Mouse (Mus musculus): ENCODE results near the gene Nt5e. TPM values are rescaled to one million over a fixed set of nuclear protein-coding genes. Genes with fewer than 3 reads are reported as not detected.
A peak's percentile ranks its signal among the peaks of the same experiment; 100 is the strongest.

The Nt5e gene
- polyA plus RNA-seq, 1 experiment from 2014 or later: 21.6 TPM

DNA sequence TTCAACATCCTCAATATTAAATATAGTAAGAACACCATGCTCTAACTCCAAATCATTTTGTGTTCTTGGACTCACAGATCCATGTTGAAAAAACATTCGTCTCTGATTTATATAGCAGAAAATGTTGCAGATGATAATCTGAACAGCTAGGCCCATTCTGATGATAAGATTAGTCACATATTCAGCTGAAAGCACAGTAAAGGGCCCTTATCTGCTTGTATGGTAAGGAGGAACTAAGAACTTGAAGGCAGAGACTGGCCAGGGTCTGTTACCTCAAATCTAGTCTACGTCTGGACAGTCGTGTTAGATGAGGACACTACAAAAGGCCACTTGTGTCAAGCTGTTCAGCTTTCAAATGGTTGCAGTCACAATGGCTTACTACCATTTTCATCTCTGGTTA lies 52.1 kb downstream of the Nt5e start:
- Histone ChIP-seq H3K4me3 (ENCODE audit: low read depth, low read length) (no peak overlapping the region), H3K27ac (replicated peaks; ENCODE audit: low read depth, low read length) (no peak overlapping the region), H3K27me3 (replicated peaks; ENCODE audit: control insufficient read depth, insufficient read depth, low read length) (no peaks in the 10 kb centered on the region), H3K4me2 (ENCODE audit: low read depth, low read length) (no peak overlapping the region), H3K36me3 (ENCODE audit: control insufficient read depth, insufficient read depth, low read length) (peaks cover 38% of the 10 kb centered on the region), H3K9ac (ENCODE audit: low read depth, low read length) (no peak overlapping the region), H3K9me3 (ENCODE audit: control insufficient read depth, low read length) (no peaks in the 10 kb centered on the region), H3K4me1 (ENCODE audit: control insufficient read depth, insufficient read depth, low read length) (no peaks in the 10 kb centered on the region)
- ATAC-seq (ENCODE audit: low read depth) (no peak), DNase-seq (ENCODE audit: low spot score) (no peak)
- 85% methylated on average over 3 of the region's 3 CpGs for WGBS

DNA sequence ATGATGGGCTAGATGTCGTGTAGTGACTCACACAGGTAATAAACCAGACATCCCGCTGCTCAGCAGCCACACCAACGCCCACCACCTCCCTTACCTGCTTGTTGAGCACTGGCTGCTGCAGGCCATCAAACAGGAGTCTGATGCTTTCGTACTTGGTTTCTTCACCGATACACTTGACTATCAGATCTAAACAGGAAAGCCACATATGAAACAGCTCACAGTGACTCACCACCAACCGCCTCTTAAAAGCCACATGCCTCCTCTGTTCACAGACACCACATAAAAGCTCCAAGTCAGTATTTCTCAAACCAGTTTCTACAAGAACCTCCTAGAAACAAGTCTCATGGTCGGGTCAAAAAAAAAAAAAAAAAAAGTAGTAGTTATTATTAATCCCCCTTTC lies 53.1 kb downstream of the Nt5e start:
- no peak overlapping the region for H3K9ac ChIP-seq (ENCODE audit: low read depth, low read length)
- H3K27me3 ChIP-seq (replicated peaks; ENCODE audit: control insufficient read depth, insufficient read depth, low read length): no peaks in the 10 kb centered on the region
- no peaks in the 10 kb centered on the region for H3K4me1 ChIP-seq (ENCODE audit: control insufficient read depth, insufficient read depth, low read length)
- H3K9me3 ChIP-seq (ENCODE audit: control insufficient read depth, low read length): no peaks in the 10 kb centered on the region
- DNase-seq (ENCODE audit: low spot score): no peak
- no peak overlapping the region for H3K4me3 ChIP-seq (ENCODE audit: low read depth, low read length)
- 79% methylated on average over 7 of the region's 7 CpGs for WGBS
- H3K27ac ChIP-seq (replicated peaks; ENCODE audit: low read depth, low read length): no peak overlapping the region
- no peak overlapping the region for H3K4me2 ChIP-seq (ENCODE audit: low read depth, low read length)
- no peak for ATAC-seq (ENCODE audit: low read depth)
- peaks cover 38% of the 10 kb centered on the region for H3K36me3 ChIP-seq (ENCODE audit: control insufficient read depth, insufficient read depth, low read length)

DNA sequence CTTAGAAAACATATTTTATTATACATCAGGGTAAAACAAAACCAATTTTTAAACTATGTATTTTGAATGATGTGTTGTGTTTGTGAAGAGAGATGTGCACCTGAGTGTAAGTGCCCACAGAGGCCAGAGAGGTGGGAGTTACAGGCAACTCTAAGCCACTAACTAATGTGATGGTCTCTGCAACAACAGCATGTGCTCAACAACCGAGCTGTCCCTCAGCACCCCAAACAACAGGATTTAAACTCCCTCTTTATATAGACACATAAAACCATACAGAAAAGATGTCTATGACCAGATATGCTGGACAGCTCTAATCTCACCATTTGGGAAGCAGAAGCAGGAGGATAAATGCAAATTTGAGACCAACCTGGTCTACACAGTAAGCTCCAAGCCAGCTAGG lies 53.5 kb downstream of the Nt5e start:
- no peak overlapping the region for H3K9ac ChIP-seq (ENCODE audit: low read depth, low read length)
- no peak overlapping the region for H3K4me3 ChIP-seq (ENCODE audit: low read depth, low read length)
- no peak for DNase-seq (ENCODE audit: low spot score)
- H3K36me3 ChIP-seq (ENCODE audit: control insufficient read depth, insufficient read depth, low read length): peaks cover 38% of the 10 kb centered on the region
- H3K9me3 ChIP-seq (ENCODE audit: control insufficient read depth, low read length): no peaks in the 10 kb centered on the region
- H3K27ac ChIP-seq (replicated peaks; ENCODE audit: low read depth, low read length): no peak overlapping the region
- H3K27me3 ChIP-seq (replicated peaks; ENCODE audit: control insufficient read depth, insufficient read depth, low read length): no peaks in the 10 kb centered on the region
- no peak for ATAC-seq (ENCODE audit: low read depth)
- 62% methylated on average over 1 of the region's 1 CpGs for WGBS
- no peak overlapping the region for H3K4me2 ChIP-seq (ENCODE audit: low read depth, low read length)
- H3K4me1 ChIP-seq (ENCODE audit: control insufficient read depth, insufficient read depth, low read length): no peaks in the 10 kb centered on the region

DNA sequence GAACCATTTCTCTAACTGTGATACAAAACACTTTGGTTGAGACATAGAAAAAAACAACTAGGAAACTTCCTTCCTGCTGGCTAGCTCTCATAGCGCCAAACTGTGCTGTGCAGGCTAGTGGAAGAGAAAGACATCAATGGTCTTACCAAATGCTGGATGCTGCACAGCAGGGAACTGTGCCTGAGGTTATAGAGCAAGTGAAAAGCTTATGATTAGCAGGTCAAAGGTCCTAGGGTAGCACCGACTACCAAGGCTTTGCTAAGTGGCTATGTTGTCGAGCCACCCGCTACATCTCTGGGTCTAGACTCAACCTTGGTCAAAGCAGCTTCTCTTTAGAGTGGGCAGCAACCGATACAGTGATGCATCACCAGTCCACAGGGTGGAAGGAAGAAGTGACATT lies 61.8 kb downstream of the Nt5e start:
- no peaks in the 10 kb centered on the region for H3K9me3 ChIP-seq (ENCODE audit: control insufficient read depth, low read length)
- no peak for ATAC-seq (ENCODE audit: low read depth)

DNA sequence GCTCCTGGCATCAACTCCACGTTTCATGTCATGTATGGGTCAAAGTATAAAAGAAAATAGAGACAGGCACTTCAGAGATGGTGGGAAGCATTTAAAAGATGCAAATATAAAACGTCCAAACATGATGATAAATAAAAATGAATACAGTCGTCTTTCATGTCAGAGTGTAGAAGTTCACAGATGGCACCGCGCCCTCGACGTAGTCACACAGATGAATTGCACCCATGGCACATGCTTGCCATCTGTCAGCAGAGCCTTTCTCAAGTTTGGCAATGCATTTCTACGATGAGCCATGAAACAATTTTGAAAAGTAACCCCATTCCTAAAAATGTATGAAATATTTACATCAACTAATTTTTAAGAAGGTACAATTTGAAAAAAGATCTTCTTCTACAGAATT lies 67.9 kb downstream of the Nt5e start:
- WGBS: 82% methylated on average over 8 of the region's 8 CpGs
- Histone ChIP-seq H3K9me3 (ENCODE audit: control insufficient read depth, low read length) (no peaks in the 10 kb centered on the region), H3K4me3 (ENCODE audit: low read depth, low read length) (no peak overlapping the region), H3K27ac (replicated peaks; ENCODE audit: low read depth, low read length) (no peak overlapping the region), H3K4me1 (ENCODE audit: control insufficient read depth, insufficient read depth, low read length) (no peaks in the 10 kb centered on the region), H3K27me3 (replicated peaks; ENCODE audit: control insufficient read depth, insufficient read depth, low read length) (no peaks in the 10 kb centered on the region), H3K4me2 (ENCODE audit: low read depth, low read length) (no peak overlapping the region), H3K36me3 (ENCODE audit: control insufficient read depth, insufficient read depth, low read length) (peaks cover 41% of the 10 kb centered on the region; the same call in 1 of the 2 replicates), H3K9ac (ENCODE audit: low read depth, low read length) (no peak overlapping the region)
- ATAC-seq (ENCODE audit: low read depth) (no peak), DNase-seq (ENCODE audit: low spot score) (no peak)

More for the DNA sequence above, 61.8 kb downstream of the Nt5e start:
- H3K4me1 ChIP-seq (ENCODE audit: control insufficient read depth, insufficient read depth, low read length): no peaks in the 10 kb centered on the region
- DNase-seq (ENCODE audit: low spot score): no peak
- H3K27me3 ChIP-seq (replicated peaks; ENCODE audit: control insufficient read depth, insufficient read depth, low read length): no peaks in the 10 kb centered on the region
- H3K27ac ChIP-seq (replicated peaks; ENCODE audit: low read depth, low read length): no peak overlapping the region
- H3K4me3 ChIP-seq (ENCODE audit: low read depth, low read length): no peak overlapping the region
- no peak overlapping the region for H3K9ac ChIP-seq (ENCODE audit: low read depth, low read length)
- peaks cover 29% of the 10 kb centered on the region for H3K36me3 ChIP-seq (ENCODE audit: control insufficient read depth, insufficient read depth, low read length)
- WGBS: 58% methylated on average over 5 of the region's 5 CpGs
- no peak overlapping the region for H3K4me2 ChIP-seq (ENCODE audit: low read depth, low read length)

DNA sequence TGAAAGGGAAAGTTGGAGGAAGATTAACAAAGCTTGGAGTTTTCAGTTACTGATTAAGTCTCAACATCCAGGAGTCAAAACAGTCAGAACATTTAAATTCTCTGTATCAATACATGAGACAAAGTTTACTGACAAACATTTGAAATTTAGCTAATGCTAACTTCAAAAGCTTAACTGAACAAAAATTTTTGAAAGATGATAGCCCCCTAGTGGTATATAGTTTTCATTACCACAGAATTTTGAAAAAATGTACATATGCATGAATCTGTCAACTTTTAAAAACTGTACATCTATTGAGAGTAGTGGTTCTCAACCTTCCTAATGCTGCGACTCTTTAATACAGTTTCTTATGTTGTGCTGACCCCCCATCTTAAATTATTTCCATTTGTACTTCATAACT lies 71.5 kb downstream of the Nt5e start:
- no peak for ATAC-seq (ENCODE audit: low read depth)
- H3K4me3 ChIP-seq (ENCODE audit: low read depth, low read length): no peak overlapping the region
- DNase-seq (ENCODE audit: low spot score): no peak
- 76% methylated on average over 1 of the region's 1 CpGs for WGBS
- H3K27ac ChIP-seq (replicated peaks; ENCODE audit: low read depth, low read length): no peak overlapping the region
- H3K36me3 ChIP-seq (ENCODE audit: control insufficient read depth, insufficient read depth, low read length): peaks cover 52% of the 10 kb centered on the region
- H3K27me3 ChIP-seq (replicated peaks; ENCODE audit: control insufficient read depth, insufficient read depth, low read length): no peaks in the 10 kb centered on the region
- H3K4me2 ChIP-seq (ENCODE audit: low read depth, low read length): no peak overlapping the region
- no peaks in the 10 kb centered on the region for H3K4me1 ChIP-seq (ENCODE audit: control insufficient read depth, insufficient read depth, low read length)
- no peaks in the 10 kb centered on the region for H3K9me3 ChIP-seq (ENCODE audit: control insufficient read depth, low read length)
- no peak overlapping the region for H3K9ac ChIP-seq (ENCODE audit: low read depth, low read length)

DNA sequence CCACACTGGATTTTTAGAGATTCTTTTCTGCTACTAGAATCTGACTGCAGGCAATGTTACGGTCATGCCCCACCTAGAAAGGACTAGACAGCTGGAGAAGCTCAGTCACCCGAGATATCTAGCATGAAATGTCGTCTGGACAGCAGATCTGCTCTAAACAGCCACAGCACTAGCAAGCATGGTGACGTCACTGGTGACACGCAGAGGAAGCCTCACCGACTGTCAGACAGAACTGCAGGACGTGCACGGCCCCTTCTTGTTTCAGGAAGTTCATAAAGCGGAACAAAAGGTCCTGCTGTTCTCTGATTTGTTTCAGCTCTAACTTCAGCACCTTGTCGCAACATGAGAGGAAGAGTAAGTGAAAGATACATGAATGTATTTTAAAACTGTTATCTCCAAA lies 77.1 kb downstream of the Nt5e start:
- Histone ChIP-seq H3K4me3 (ENCODE audit: low read depth, low read length) (no peak overlapping the region), H3K27ac (replicated peaks; ENCODE audit: low read depth, low read length) (no peak overlapping the region), H3K4me2 (ENCODE audit: low read depth, low read length) (no peak overlapping the region), H3K36me3 (ENCODE audit: control insufficient read depth, insufficient read depth, low read length) (peaks cover 36% of the 10 kb centered on the region; the same call in 1 of the 2 replicates), H3K9ac (ENCODE audit: low read depth, low read length) (no peak overlapping the region), H3K9me3 (ENCODE audit: control insufficient read depth, low read length) (no peaks in the 10 kb centered on the region), H3K4me1 (ENCODE audit: control insufficient read depth, insufficient read depth, low read length) (no peaks in the 10 kb centered on the region), H3K27me3 (replicated peaks; ENCODE audit: control insufficient read depth, insufficient read depth, low read length) (no peaks in the 10 kb centered on the region)
- ATAC-seq (ENCODE audit: low read depth): no peak; the same call in 1 of the 2 replicates
- 57% methylated on average over 10 of the region's 10 CpGs for WGBS
- DNase-seq (ENCODE audit: low spot score): peak; percentile 65

DNA sequence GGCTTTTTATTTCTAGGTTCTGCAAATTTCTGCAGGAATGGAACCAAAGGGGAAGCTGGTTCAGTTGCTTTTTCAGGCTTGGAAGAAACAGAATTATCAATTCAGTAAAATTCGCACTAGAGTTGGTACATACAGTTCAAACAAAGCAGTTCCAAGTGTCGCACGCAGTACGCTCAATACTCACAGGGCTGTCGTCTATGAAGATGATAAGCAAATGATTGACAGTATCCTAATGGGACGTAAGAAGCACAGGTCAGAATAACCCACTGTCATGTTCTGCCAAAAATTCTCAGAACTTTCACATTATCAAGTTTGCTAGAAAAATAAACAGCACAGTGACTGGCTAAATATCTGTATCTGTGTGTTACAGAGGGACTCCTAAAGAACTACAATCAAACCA lies 77.5 kb downstream of the Nt5e start:
- H3K4me3 ChIP-seq (ENCODE audit: low read depth, low read length): no peak overlapping the region
- no peaks in the 10 kb centered on the region for H3K27me3 ChIP-seq (replicated peaks; ENCODE audit: control insufficient read depth, insufficient read depth, low read length)
- no peak overlapping the region for H3K27ac ChIP-seq (replicated peaks; ENCODE audit: low read depth, low read length)
- H3K4me1 ChIP-seq (ENCODE audit: control insufficient read depth, insufficient read depth, low read length): no peaks in the 10 kb centered on the region
- no peaks in the 10 kb centered on the region for H3K9me3 ChIP-seq (ENCODE audit: control insufficient read depth, low read length)
- 91% methylated on average over 6 of the region's 6 CpGs for WGBS
- ATAC-seq (ENCODE audit: low read depth) (no peak), DNase-seq (ENCODE audit: low spot score) (no peak)
- H3K9ac ChIP-seq (ENCODE audit: low read depth, low read length): no peak overlapping the region
- no peak overlapping the region for H3K4me2 ChIP-seq (ENCODE audit: low read depth, low read length)
- H3K36me3 ChIP-seq (ENCODE audit: control insufficient read depth, insufficient read depth, low read length): peaks cover 41% of the 10 kb centered on the region; the same call in 1 of the 2 replicates

DNA sequence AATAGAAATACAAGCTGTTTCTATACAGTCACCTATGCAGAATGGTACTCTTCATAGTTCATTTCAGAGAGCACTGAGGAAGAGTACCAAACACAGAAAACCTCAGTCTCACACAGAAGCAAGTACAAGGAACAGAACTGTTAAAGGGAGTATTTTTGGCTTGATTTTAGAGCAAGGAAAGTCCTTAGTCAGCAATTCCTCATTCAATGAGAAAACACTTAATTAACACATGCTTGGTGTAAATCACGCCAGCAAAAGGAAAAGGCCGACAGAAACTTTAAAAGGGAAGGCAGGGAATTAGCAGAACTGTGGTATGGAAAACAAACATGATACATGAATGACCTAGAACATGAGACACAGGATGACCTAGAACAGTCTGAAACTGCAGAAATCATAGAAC lies 83.0 kb downstream of the Nt5e start:
- no peaks in the 10 kb centered on the region for H3K9me3 ChIP-seq (ENCODE audit: control insufficient read depth, low read length)
- H3K36me3 ChIP-seq (ENCODE audit: control insufficient read depth, insufficient read depth, low read length): peaks cover 21% of the 10 kb centered on the region; the same call in 1 of the 2 replicates
- no peak overlapping the region for H3K4me3 ChIP-seq (ENCODE audit: low read depth, low read length)
- no peak overlapping the region for H3K4me2 ChIP-seq (ENCODE audit: low read depth, low read length)
- 91% methylated on average over 2 of the region's 2 CpGs for WGBS
- no peaks in the 10 kb centered on the region for H3K27me3 ChIP-seq (replicated peaks; ENCODE audit: control insufficient read depth, insufficient read depth, low read length)
- DNase-seq (ENCODE audit: low spot score): no peak
- no peak for ATAC-seq (ENCODE audit: low read depth)
- H3K27ac ChIP-seq (replicated peaks; ENCODE audit: low read depth, low read length): no peak overlapping the region
- H3K9ac ChIP-seq (ENCODE audit: low read depth, low read length): no peak overlapping the region
- H3K4me1 ChIP-seq (ENCODE audit: control insufficient read depth, insufficient read depth, low read length): no peaks in the 10 kb centered on the region

Data from embryonic facial prominence, embryonic 14.5 days (tissue).